Mouse (Mus musculus): ENCODE data around the gene Sycn. TPM values are rescaled to one million over a fixed set of nuclear protein-coding genes. Genes with fewer than 3 reads are reported as not detected.

Gene Sycn
- polyA plus RNA-seq, 1 experiment from 2014 or later = not detected

DNA sequence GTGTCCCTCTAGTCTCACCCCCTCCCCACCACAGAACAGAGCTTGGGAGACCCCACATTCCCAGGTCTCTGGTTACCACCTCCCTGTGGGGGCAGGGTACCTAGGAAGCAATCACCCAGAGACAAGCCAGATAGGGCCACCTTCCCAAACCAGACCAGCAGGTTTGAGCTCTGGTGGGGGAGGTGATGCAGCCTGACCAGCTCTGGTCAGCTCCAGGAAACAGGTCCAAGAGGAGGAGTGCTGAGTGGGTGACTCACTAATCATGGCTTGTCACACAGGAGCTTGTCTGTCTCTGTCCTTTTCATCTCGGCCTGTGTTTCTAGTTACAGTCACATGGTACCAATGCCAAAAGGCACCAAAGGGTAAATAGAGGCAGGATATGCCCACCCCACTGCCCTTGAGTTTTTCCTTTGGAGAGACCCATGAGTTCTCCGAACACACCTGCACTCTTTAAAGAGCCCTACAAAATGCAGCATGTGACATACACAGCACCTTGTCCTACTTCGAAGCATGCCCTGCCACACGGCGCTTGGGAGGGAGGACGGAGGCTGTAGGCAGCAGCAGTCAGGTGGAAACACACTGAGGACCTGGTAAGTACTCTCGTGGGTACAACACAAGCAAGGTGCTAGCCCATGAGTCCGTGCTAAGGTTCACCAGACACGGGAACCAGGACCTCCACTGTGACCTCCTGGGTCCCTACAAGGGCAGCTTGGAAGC is 37.3 kb downstream of the Sycn start:
- peaks cover 19% of the 10 kb centered on the region for H3K4me1 ChIP-seq
- no peak overlapping the region for H3K4me3 ChIP-seq
- no peak overlapping the region for H3K4me2 ChIP-seq (replicated peaks)
- ATAC-seq (ENCODE audit: low FRiP score) = no peak
- no peak overlapping the region for H3K9ac ChIP-seq
- no peaks in the 10 kb centered on the region for H3K36me3 ChIP-seq
- no peaks in the 10 kb centered on the region for H3K27me3 ChIP-seq
- no peaks in the 10 kb centered on the region for H3K9me3 ChIP-seq (replicated peaks)
- WGBS = 83% methylated on average over 9 of the region's 9 CpGs
- no peak overlapping the region for H3K27ac ChIP-seq

DNA sequence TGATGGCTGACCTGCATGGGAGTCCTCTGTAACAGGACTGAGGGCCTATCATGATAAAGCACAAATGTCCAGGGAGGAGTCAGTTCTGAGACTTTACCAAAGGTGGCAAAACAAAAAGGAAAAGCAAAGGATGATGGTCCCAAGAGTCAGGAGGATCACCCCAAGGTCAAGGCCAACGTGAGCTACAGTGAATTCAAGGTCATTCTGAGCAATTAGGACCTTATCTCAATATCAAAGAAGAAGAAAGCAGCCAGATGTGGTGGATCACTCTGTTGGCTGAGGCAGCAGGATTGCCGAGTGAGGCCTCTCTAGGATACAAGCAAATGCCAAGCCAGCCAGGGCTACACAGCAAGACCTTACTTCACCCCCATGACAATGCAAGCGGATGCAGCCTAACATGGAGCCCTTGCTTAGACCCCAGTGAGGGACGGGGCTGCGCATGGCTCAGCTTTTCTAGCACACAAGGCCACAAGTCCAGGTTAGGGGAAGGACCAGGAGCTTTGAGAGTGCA is 37.9 kb downstream of the Sycn start:
- H3K4me1 ChIP-seq = peaks cover 19% of the 10 kb centered on the region
- H3K27ac ChIP-seq = no peak overlapping the region

DNA sequence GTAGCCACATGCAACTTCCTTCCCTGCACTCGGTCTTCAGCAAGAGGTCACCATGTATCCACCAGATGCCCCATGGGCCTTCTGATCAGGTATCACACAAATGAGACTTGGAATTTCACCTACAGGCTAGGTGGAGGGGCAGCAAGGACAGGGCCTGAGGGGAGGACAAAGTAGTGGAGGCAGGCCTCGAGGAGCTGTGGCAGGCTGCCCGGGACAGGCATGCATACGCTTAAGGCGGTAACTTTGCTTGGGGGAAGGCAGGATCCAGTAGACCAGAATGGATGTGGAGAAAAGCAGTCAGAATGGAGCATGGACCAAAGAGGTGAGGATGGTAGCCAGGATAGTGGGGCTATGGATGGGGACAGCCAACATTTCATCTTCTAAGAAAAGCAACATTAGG is 39.1 kb downstream of the Sycn start:
- Histone ChIP-seq H3K9me3 (replicated peaks) (no peaks in the 10 kb centered on the region), H3K27ac (no peak overlapping the region), H3K9ac (no peak overlapping the region), H3K4me2 (replicated peaks) (no peak overlapping the region), H3K27me3 (no peaks in the 10 kb centered on the region), H3K36me3 (no peaks in the 10 kb centered on the region), H3K4me1 (peaks cover 29% of the 10 kb centered on the region), H3K4me3 (no peak overlapping the region)
- 75% methylated on average over 5 of the region's 5 CpGs for WGBS
- no peak for ATAC-seq (ENCODE audit: low FRiP score)

More for the DNA sequence above, 37.9 kb downstream of the Sycn start:
- Histone ChIP-seq H3K9me3 (replicated peaks) (no peaks in the 10 kb centered on the region), H3K27me3 (no peaks in the 10 kb centered on the region), H3K4me3 (no peak overlapping the region), H3K4me2 (replicated peaks) (no peak overlapping the region), H3K9ac (no peak overlapping the region), H3K36me3 (no peaks in the 10 kb centered on the region)
- no peak for ATAC-seq (ENCODE audit: low FRiP score)
- WGBS = 82% methylated on average over 5 of the region's 5 CpGs

- H3K36me3 ChIP-seq = no peaks in the 10 kb centered on the region
- no peak overlapping the region for H3K4me3 ChIP-seq
- no peaks in the 10 kb centered on the region for H3K27me3 ChIP-seq
- no peaks in the 10 kb centered on the region for H3K9me3 ChIP-seq (replicated peaks)
- H3K9ac ChIP-seq = no peak overlapping the region
- H3K4me1 ChIP-seq = peaks cover 38% of the 10 kb centered on the region
- no peak overlapping the region for H3K4me2 ChIP-seq (replicated peaks)
- no peak overlapping the region for H3K27ac ChIP-seq
- no peak for ATAC-seq (ENCODE audit: low FRiP score)
- 89% methylated on average over 4 of the region's 4 CpGs for WGBS
Measured at GRCm38 (mm10) chr7:28581721-28582120, 41.0 kb downstream of the Sycn start.

GRCm38 (mm10) chr7:28582841-28583240 is 42.2 kb downstream of the Sycn start:
- H3K36me3 ChIP-seq = no peaks in the 10 kb centered on the region
- H3K27me3 ChIP-seq = no peaks in the 10 kb centered on the region
- no peak overlapping the region for H3K27ac ChIP-seq
- WGBS = 88% methylated on average over 11 of the region's 11 CpGs
- no peak overlapping the region for H3K9ac ChIP-seq
- H3K4me3 ChIP-seq = no peak overlapping the region
- peaks cover 45% of the 10 kb centered on the region for H3K4me1 ChIP-seq
- ATAC-seq (ENCODE audit: low FRiP score) = no peak
- H3K4me2 ChIP-seq (replicated peaks) = no peak overlapping the region
- no peaks in the 10 kb centered on the region for H3K9me3 ChIP-seq (replicated peaks)

GRCm38 (mm10) chr7:28583570-28584344 is 43.1 kb downstream of the Sycn start:
- Histone ChIP-seq H3K27me3 (no peaks in the 10 kb centered on the region), H3K36me3 (no peaks in the 10 kb centered on the region), H3K9me3 (replicated peaks) (no peaks in the 10 kb centered on the region), H3K27ac (no peak overlapping the region), H3K9ac (peak overlapping the region; percentile 2; the same call in 1 of the 2 replicates), H3K4me3 (no peak overlapping the region), H3K4me2 (replicated peaks) (no peak overlapping the region), H3K4me1 (peaks cover 43% of the 10 kb centered on the region)
- no peak for ATAC-seq (ENCODE audit: low FRiP score)
- WGBS = 84% methylated on average over 8 of the region's 8 CpGs

GRCm38 (mm10) chr7:28584468-28584867 is 43.8 kb downstream of the Sycn start:
- H3K36me3 ChIP-seq = no peaks in the 10 kb centered on the region
- H3K27ac ChIP-seq = no peak overlapping the region
- no peak overlapping the region for H3K4me2 ChIP-seq (replicated peaks)
- no peaks in the 10 kb centered on the region for H3K9me3 ChIP-seq (replicated peaks)
- no peak overlapping the region for H3K4me3 ChIP-seq
- H3K4me1 ChIP-seq = peaks cover 42% of the 10 kb centered on the region
- no peaks in the 10 kb centered on the region for H3K27me3 ChIP-seq
- ATAC-seq (ENCODE audit: low FRiP score) = no peak
- 88% methylated on average over 4 of the region's 4 CpGs for WGBS
- H3K9ac ChIP-seq = peak overlapping the region; percentile 2; the same call in 1 of the 2 replicates

DNA sequence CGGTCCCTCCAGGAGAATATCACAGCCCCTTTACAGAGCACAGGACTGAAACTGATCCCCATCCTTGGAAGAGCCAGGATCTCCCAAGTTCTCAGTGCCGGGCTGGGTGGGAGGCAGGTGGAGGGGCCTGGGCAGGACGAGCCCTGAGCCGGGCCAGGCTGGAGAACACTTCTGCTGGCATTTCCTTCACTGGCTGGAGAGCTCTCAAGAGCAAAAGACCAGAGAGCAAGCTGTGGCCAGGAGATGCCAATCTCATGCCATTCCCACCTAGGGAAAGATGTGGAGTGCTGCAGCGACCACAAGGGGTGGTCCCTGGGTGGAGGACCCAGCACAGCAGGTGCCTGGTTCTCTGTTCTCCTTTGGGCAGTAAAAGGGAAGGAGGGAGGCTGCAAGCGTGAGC is 44.3 kb downstream of the Sycn start:
- Histone ChIP-seq H3K9me3 (replicated peaks) (no peaks in the 10 kb centered on the region), H3K9ac (peak overlapping the region; percentile 29), H3K27me3 (no peaks in the 10 kb centered on the region), H3K27ac (no peak overlapping the region), H3K4me2 (replicated peaks) (no peak overlapping the region), H3K4me1 (peaks cover 38% of the 10 kb centered on the region), H3K4me3 (no peak overlapping the region), H3K36me3 (no peaks in the 10 kb centered on the region)
- WGBS = 80% methylated on average over 6 of the region's 6 CpGs
- no peak for ATAC-seq (ENCODE audit: low FRiP score)

GRCm38 (mm10) chr7:28586663-28587411 is 46.2 kb downstream of the Sycn start:
- H3K36me3 ChIP-seq = no peaks in the 10 kb centered on the region
- 65% methylated on average over 6 of the region's 6 CpGs for WGBS
- H3K9ac ChIP-seq = peak overlapping the region; percentile 23; the same call in 1 of the 2 replicates
- peaks cover 38% of the 10 kb centered on the region for H3K4me1 ChIP-seq
- no peak overlapping the region for H3K4me3 ChIP-seq
- H3K27me3 ChIP-seq = no peaks in the 10 kb centered on the region
- H3K9me3 ChIP-seq (replicated peaks) = no peaks in the 10 kb centered on the region
- no peak overlapping the region for H3K4me2 ChIP-seq (replicated peaks)
- no peak overlapping the region; the same call in 1 of the 2 replicates for H3K27ac ChIP-seq
- no peak for ATAC-seq (ENCODE audit: low FRiP score)

DNA sequence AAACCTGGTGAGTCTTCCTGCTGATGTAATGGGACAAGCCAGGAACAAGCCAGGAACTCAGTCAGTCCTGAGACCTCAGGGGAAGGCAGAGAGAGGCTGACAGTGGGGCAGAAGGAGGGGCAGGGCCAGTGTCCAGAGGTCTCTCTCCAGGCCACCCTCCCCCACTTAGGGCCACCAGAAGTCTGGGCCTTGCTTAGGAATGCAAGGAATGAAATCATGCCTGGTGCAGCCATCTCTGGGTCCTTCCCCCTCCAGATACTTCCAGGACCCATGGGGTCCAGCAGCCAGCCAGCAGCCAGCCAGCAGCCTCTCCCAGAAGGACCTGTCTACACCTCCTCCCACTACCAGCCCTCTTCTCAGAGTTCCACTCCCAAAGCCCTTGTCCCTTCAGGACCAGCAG is 47.0 kb downstream of the Sycn start:
- H3K27ac ChIP-seq = no peak overlapping the region
- no peaks in the 10 kb centered on the region for H3K9me3 ChIP-seq (replicated peaks)
- ATAC-seq (ENCODE audit: low FRiP score) = no peak
- H3K36me3 ChIP-seq = no peaks in the 10 kb centered on the region
- H3K4me3 ChIP-seq = no peak overlapping the region
- H3K9ac ChIP-seq = 0 out of 2 replicates have a peak overlapping the region, but pooled peaks have one; percentile 0
- H3K4me1 ChIP-seq = peaks cover 43% of the 10 kb centered on the region
- H3K27me3 ChIP-seq = no peaks in the 10 kb centered on the region
- H3K4me2 ChIP-seq (replicated peaks) = no peak overlapping the region
